Mouse (Mus musculus): ENCODE measurements at regions not wholly inside any gene's neighbourhood (a gene's known extent, or its start where the extent isn't known, plus 50 kb on each side); places are given as distances from the start of the nearest gene placed in this dataset.

- TF ChIP-seq POLR2A (IDR thresholded peaks at IDR 0.05; ENCODE audit: control insufficient read depth, low read depth, low read length) (no peak), CTCF (IDR thresholded peaks at IDR 0.05; ENCODE audit: control insufficient read depth, insufficient read depth, insufficient replicate concordance, low read depth, low read length) (no peak)
These were observed 254.9 kb upstream of the Dppa4 start for GRCm38 (mm10) chr16:48028626-48029025.
